Mouse (Mus musculus) midbrain, embryonic 11.5 days (tissue): ENCODE data around the gene Sez6l2. TPM values are rescaled to one million over a fixed set of nuclear protein-coding genes. Genes with fewer than 3 reads are reported as not detected.

ENCODE experiments used
- ATAC-seq: fragments of 200-750 bp; cut with Nextera tagmentation; 2 replicates; pipeline ENCODE4 v1.8.0; 2017; ENCODE audit warnings: moderate TSS enrichment, moderate library complexity; ENCODE audit not compliant: low FRiP score
- DNase-seq: peaks from one replicate; pipeline ENCODE4 v3.0.0; 2015; ENCODE audit warnings: low spot score; ENCODE audit errors: missing footprints
- H3K27ac ChIP-seq: fragments of 300-500 bp; sonication (generic); 2 replicates; pipeline ENCODE4 v1.5.1; 2014; ENCODE audit warnings: low read depth, low read length
- H3K27me3 ChIP-seq: fragments of 300-500 bp; sonication (generic); 2 replicates; pipeline ENCODE4 v1.6.1; 2014; ENCODE audit warnings: mild to moderate bottlenecking, low read length, moderate library complexity, mixed read lengths; ENCODE audit not compliant: control insufficient read depth, insufficient read depth
- H3K36me3 ChIP-seq: fragments of 300-500 bp; sonication (generic); 2 replicates; pipeline ENCODE4 v1.6.1; 2014; ENCODE audit warnings: mild to moderate bottlenecking, low read length, moderate library complexity, mixed read lengths; ENCODE audit not compliant: control insufficient read depth, insufficient read depth
- H3K4me1 ChIP-seq: fragments of 300-500 bp; sonication (generic); 2 replicates; pipeline ENCODE4 v1.6.1; 2014; ENCODE audit warnings: low read length; ENCODE audit not compliant: control insufficient read depth, insufficient read depth
- H3K4me2 ChIP-seq: fragments of 300-500 bp; sonication (generic); 2 replicates; pipeline ENCODE4 v1.6.1; 2014; ENCODE audit warnings: mild to moderate bottlenecking, moderate library complexity
- H3K4me3 ChIP-seq: fragments of 300-500 bp; sonication (generic); 2 replicates; pipeline ENCODE4 v1.5.1; 2014; ENCODE audit warnings: low read depth, low read length
- H3K9ac ChIP-seq: fragments of 300-500 bp; sonication (generic); 2 replicates; pipeline ENCODE4 v1.6.1; 2014; ENCODE audit warnings: low read length
- H3K9me3 ChIP-seq: fragments of 300-500 bp; sonication (generic); 2 replicates; pipeline ENCODE4 v1.6.1; 2016; ENCODE audit warnings: low read length; ENCODE audit not compliant: control insufficient read depth
- WGBS: fragments of 180-500 bp; shearing (Covaris S2); extraction: QIAGEN DNeasy Blood & Tissue Kit; methylation state at CpG from one replicate; pipeline ENCODE4 v1.1.7; 2014; 5-methylcytosine and 5-hydroxymethylcytosine counted together
- polyA plus RNA-seq: library from polyadenylated mRNA; unstranded; fragments of >200 nt; fragmentation: Nextera tagmentation; extraction: Ambion mirVana; gene quantifications from 2 replicates; pipeline ENCODE4 v1.2.1, GENCODE M21; 2014

Sez6l2 gene
- polyA plus RNA-seq, 1 experiment from 2014 or later: 9.9 TPM

- no peak overlapping the region for H3K9ac ChIP-seq
- 69% methylated on average over 6 of the region's 6 CpGs for WGBS
- H3K4me2 ChIP-seq: no peak overlapping the region
- no peak for ATAC-seq
- no peaks in the 10 kb centered on the region for H3K36me3 ChIP-seq
- H3K4me1 ChIP-seq: no peaks in the 10 kb centered on the region
- DNase-seq: no peak
- H3K4me3 ChIP-seq: no peak overlapping the region
- no peak overlapping the region for H3K27ac ChIP-seq
- H3K27me3 ChIP-seq: peaks cover 4% of the 10 kb centered on the region
- H3K9me3 ChIP-seq: no peaks in the 10 kb centered on the region
Observed at GRCm38 (mm10) chr7:126967361-126967760, 17.0 kb downstream of the Sez6l2 start.

- no peak for ATAC-seq
Observed at GRCm38 (mm10) chr7:126975493-126975892, 25.1 kb downstream of the Sez6l2 start.

GRCm38 (mm10) chr7:126975893-126975949 lies 25.4 kb downstream of the Sez6l2 start, which contains the start of gene Cdipt:
TSS of gene Cdipt (plus strand) at chr7:126975914.
- DNase-seq: no peak
- H3K36me3 ChIP-seq: peaks cover 11% of the 10 kb centered on the region
- peak within 1 kb of the TSS; percentile 85 for H3K4me2 ChIP-seq
- ATAC-seq: no peak
- peak within 1 kb of the TSS; percentile 93 for H3K27ac ChIP-seq
- H3K4me1 ChIP-seq: peaks cover 8% of the 10 kb centered on the region
- no peaks in the 10 kb centered on the region for H3K9me3 ChIP-seq
- 9% methylated on average over 1 of the region's 1 CpGs for WGBS
- peak within 1 kb of the TSS; percentile 89 for H3K9ac ChIP-seq
- no peaks in the 10 kb centered on the region for H3K27me3 ChIP-seq
- H3K4me3 ChIP-seq: peak within 1 kb of the TSS; percentile 76

More at GRCm38 (mm10) chr7:126975493-126975892, 25.1 kb downstream of the Sez6l2 start:
- H3K9me3 ChIP-seq: no peaks in the 10 kb centered on the region
- peak overlapping the region; percentile 30; the same call in 1 of the 2 replicates for H3K4me2 ChIP-seq
- peaks cover 11% of the 10 kb centered on the region for H3K36me3 ChIP-seq
- H3K4me1 ChIP-seq: peaks cover 8% of the 10 kb centered on the region
- 12% methylated on average over 8 of the region's 8 CpGs for WGBS
- peak; percentile 86 for DNase-seq
- no peaks in the 10 kb centered on the region for H3K27me3 ChIP-seq
- H3K27ac ChIP-seq: no peak overlapping the region
- peak overlapping the region; percentile 16; the same call in 1 of the 2 replicates for H3K9ac ChIP-seq
- H3K4me3 ChIP-seq: peak overlapping the region; percentile 76

GRCm38 (mm10) chr7:126975950-126976866 lies 25.8 kb downstream of the Sez6l2 start, which contains the start of gene Cdiptos:
TSS of gene Cdiptos (minus strand) at chr7:126976098.
- Histone ChIP-seq H3K9me3 (no peaks in the 10 kb centered on the region), H3K4me1 (peaks cover 8% of the 10 kb centered on the region), H3K36me3 (peaks cover 11% of the 10 kb centered on the region), H3K9ac (peak within 1 kb of the TSS; percentile 89), H3K27me3 (no peaks in the 10 kb centered on the region), H3K27ac (peak within 1 kb of the TSS; percentile 93), H3K4me3 (peak within 1 kb of the TSS; percentile 76), H3K4me2 (peak within 1 kb of the TSS; percentile 85)
- DNase-seq (peak; percentile 100), ATAC-seq (peak; percentile 96)
- under 1% methylated on average over 55 of the region's 55 CpGs for WGBS

- WGBS: 31% methylated on average over 14 of the region's 14 CpGs
- no peaks in the 10 kb centered on the region for H3K27me3 ChIP-seq
- peak; percentile 3; the same call in 1 of the 2 replicates for ATAC-seq
- H3K4me1 ChIP-seq: peaks cover 8% of the 10 kb centered on the region
- DNase-seq: no peak
- peak overlapping the region; percentile 89 for H3K9ac ChIP-seq
- H3K4me2 ChIP-seq: peak overlapping the region; percentile 85
- H3K27ac ChIP-seq: no peak overlapping the region; the same call in 1 of the 2 replicates
- peak overlapping the region; percentile 76 for H3K4me3 ChIP-seq
- H3K36me3 ChIP-seq: peaks cover 11% of the 10 kb centered on the region
- no peaks in the 10 kb centered on the region for H3K9me3 ChIP-seq
Observed at GRCm38 (mm10) chr7:126976878-126977459, 26.6 kb downstream of the Sez6l2 start.

GRCm38 (mm10) chr7:126978841-126979240 lies 28.5 kb downstream of the Sez6l2 start:
- no peak for DNase-seq
- no peak overlapping the region for H3K4me3 ChIP-seq
- no peak overlapping the region for H3K9ac ChIP-seq
- no peak overlapping the region for H3K4me2 ChIP-seq
- 95% methylated on average over 6 of the region's 6 CpGs for WGBS
- no peak for ATAC-seq
- H3K36me3 ChIP-seq: peaks cover 11% of the 10 kb centered on the region
- peaks cover 8% of the 10 kb centered on the region for H3K4me1 ChIP-seq
- H3K27me3 ChIP-seq: no peaks in the 10 kb centered on the region
- no peaks in the 10 kb centered on the region for H3K9me3 ChIP-seq
- H3K27ac ChIP-seq: no peak overlapping the region

- Histone ChIP-seq H3K4me1 (peaks cover 4% of the 10 kb centered on the region), H3K27ac (no peak overlapping the region), H3K36me3 (peaks cover 11% of the 10 kb centered on the region), H3K4me2 (no peak overlapping the region), H3K9ac (no peak overlapping the region), H3K9me3 (no peaks in the 10 kb centered on the region), H3K4me3 (no peak overlapping the region), H3K27me3 (no peaks in the 10 kb centered on the region)
- no peak for DNase-seq
- WGBS: 82% methylated on average over 2 of the region's 2 CpGs
- ATAC-seq: no peak
Observed at GRCm38 (mm10) chr7:126981601-126982000, 31.2 kb downstream of the Sez6l2 start.

GRCm38 (mm10) chr7:126982054-126982453 lies 31.7 kb downstream of the Sez6l2 start:
- H3K4me2 ChIP-seq: no peak overlapping the region
- H3K27me3 ChIP-seq: no peaks in the 10 kb centered on the region
- peaks cover 11% of the 10 kb centered on the region for H3K36me3 ChIP-seq
- no peak overlapping the region for H3K9ac ChIP-seq
- DNase-seq: no peak
- no peak overlapping the region for H3K27ac ChIP-seq
- H3K9me3 ChIP-seq: no peaks in the 10 kb centered on the region
- peaks cover 2% of the 10 kb centered on the region for H3K4me1 ChIP-seq
- no peak overlapping the region for H3K4me3 ChIP-seq
- 87% methylated on average over 4 of the region's 4 CpGs for WGBS
- no peak for ATAC-seq

GRCm38 (mm10) chr7:126983113-126983512 lies 32.8 kb downstream of the Sez6l2 start:
- no peak overlapping the region for H3K4me3 ChIP-seq
- no peak overlapping the region for H3K9ac ChIP-seq
- no peak for DNase-seq
- no peak for ATAC-seq
- H3K9me3 ChIP-seq: no peaks in the 10 kb centered on the region
- H3K27me3 ChIP-seq: no peaks in the 10 kb centered on the region
- H3K4me1 ChIP-seq: no peaks in the 10 kb centered on the region
- peaks cover 11% of the 10 kb centered on the region for H3K36me3 ChIP-seq
- H3K27ac ChIP-seq: no peak overlapping the region
- no peak overlapping the region for H3K4me2 ChIP-seq
- 85% methylated on average over 7 of the region's 7 CpGs for WGBS
